Mouse (Mus musculus): Measurements from ENCODE around the gene Atp1a1.

- TF ChIP-seq CTCF (IDR thresholded peaks at IDR 0.05; ENCODE audit: low read depth), result no peak
- TF ChIP-seq EP300 (IDR thresholded peaks at IDR 0.05; ENCODE audit: low read depth), result no peak
Observed at GRCm38 (mm10) chr3:101646806-101647205, 42.3 kb upstream of the Atp1a1 start.

All from liver, embryonic 14.5 days (tissue).